Mouse (Mus musculus) forebrain, embryonic 13.5 days (tissue): ENCODE data around the gene Recql. TPM values are rescaled to one million over a fixed set of nuclear protein-coding genes. Genes with fewer than 3 reads are reported as not detected.

Experiments
- ATAC-seq: fragments of 200-750 bp; cut with Nextera tagmentation; 2 replicates; pipeline ENCODE4 v1.8.0; 2017
- H3K27ac ChIP-seq: fragments of 300-500 bp; sonication (generic); 2 replicates; pipeline ENCODE4 v1.5.1; 2015; ENCODE audit warnings: inconsistent platforms, mild to moderate bottlenecking, moderate library complexity
- H3K27me3 ChIP-seq: fragments of 300-500 bp; sonication (generic); 2 replicates; pipeline ENCODE4 v1.6.1; 2015; ENCODE audit warnings: mild to moderate bottlenecking, inconsistent platforms
- H3K36me3 ChIP-seq: fragments of 300-500 bp; sonication (generic); 2 replicates; pipeline ENCODE4 v1.6.1; 2015; ENCODE audit warnings: mild to moderate bottlenecking, inconsistent platforms; ENCODE audit not compliant: poor library complexity, severe bottlenecking
- H3K4me1 ChIP-seq: fragments of 300-500 bp; sonication (generic); 2 replicates; pipeline ENCODE4 v1.6.1; 2015; ENCODE audit warnings: inconsistent platforms
- H3K4me2 ChIP-seq: fragments of 300-500 bp; sonication (generic); 2 replicates; pipeline ENCODE4 v1.6.1; 2015; ENCODE audit warnings: inconsistent platforms, mild to moderate bottlenecking, moderate library complexity
- H3K4me3 ChIP-seq: fragments of 300-500 bp; sonication (generic); 2 replicates; pipeline ENCODE4 v1.5.1; 2015; ENCODE audit warnings: mild to moderate bottlenecking, inconsistent platforms
- H3K9ac ChIP-seq: fragments of 300-500 bp; sonication (generic); 2 replicates; pipeline ENCODE4 v1.6.1; 2015; ENCODE audit warnings: mild to moderate bottlenecking, inconsistent platforms
- H3K9me3 ChIP-seq: fragments of 300-500 bp; sonication (generic); replicated peaks from 2 replicates; pipeline ENCODE4 v1.6.1; 2016; ENCODE audit warnings: inconsistent platforms
- WGBS: fragments of 180-500 bp; shearing (Covaris S2); methylation state at CpG from one replicate; pipeline ENCODE4 v1.1.7; 2015; 5-methylcytosine and 5-hydroxymethylcytosine counted together
- polyA plus RNA-seq: library from polyadenylated mRNA; unstranded; fragments of >200 nt; fragmentation: Nextera tagmentation; extraction: Ambion mirVana; gene quantifications from 2 replicates; pipeline ENCODE4 v1.2.1, GENCODE M21; 2015

Recql gene
- polyA plus RNA-seq, 1 experiment from 2014 or later, result 36.2 TPM

GRCm38 (mm10) chr6:142386285-142387010 is 439 bp downstream of the Recql start:
- peak; percentile 81 for ATAC-seq
- peak overlapping the region; percentile 74 for H3K4me2 ChIP-seq
- H3K4me3 ChIP-seq, result peak overlapping the region; percentile 98
- peak overlapping the region; percentile 71 for H3K9ac ChIP-seq
- 6% methylated on average over 31 of the region's 31 CpGs for WGBS
- H3K27me3 ChIP-seq, result no peaks in the 10 kb centered on the region
- no peaks in the 10 kb centered on the region for H3K9me3 ChIP-seq
- no peaks in the 10 kb centered on the region for H3K36me3 ChIP-seq
- peaks cover 26% of the 10 kb centered on the region for H3K4me1 ChIP-seq
- H3K27ac ChIP-seq, result no peak overlapping the region

- Histone ChIP-seq H3K4me3 (no peak overlapping the region), H3K36me3 (no peaks in the 10 kb centered on the region), H3K9me3 (no peaks in the 10 kb centered on the region), H3K4me1 (peaks cover 26% of the 10 kb centered on the region), H3K27me3 (no peaks in the 10 kb centered on the region), H3K9ac (no peak overlapping the region), H3K4me2 (no peak overlapping the region), H3K27ac (no peak overlapping the region)
- 94% methylated on average over 9 of the region's 9 CpGs for WGBS
- no peak for ATAC-seq
Measured at GRCm38 (mm10) chr6:142384521-142384920, 2.4 kb downstream of the Recql start.

GRCm38 (mm10) chr6:142381615-142382014 is 5.3 kb downstream of the Recql start:
- H3K4me3 ChIP-seq, result no peak overlapping the region
- WGBS, result 93% methylated on average over 7 of the region's 7 CpGs
- peaks cover 5% of the 10 kb centered on the region for H3K36me3 ChIP-seq
- no peaks in the 10 kb centered on the region for H3K27me3 ChIP-seq
- no peak overlapping the region for H3K4me2 ChIP-seq
- H3K9ac ChIP-seq, result no peak overlapping the region
- H3K9me3 ChIP-seq, result no peaks in the 10 kb centered on the region
- H3K4me1 ChIP-seq, result peaks cover 7% of the 10 kb centered on the region
- no peak for ATAC-seq
- H3K27ac ChIP-seq, result no peak overlapping the region

GRCm38 (mm10) chr6:142379961-142380360 is 6.9 kb downstream of the Recql start:
- Histone ChIP-seq H3K9ac (no peak overlapping the region), H3K27ac (no peak overlapping the region), H3K4me1 (no peaks in the 10 kb centered on the region), H3K9me3 (no peaks in the 10 kb centered on the region), H3K4me3 (no peak overlapping the region), H3K4me2 (no peak overlapping the region), H3K36me3 (peaks cover 21% of the 10 kb centered on the region), H3K27me3 (no peaks in the 10 kb centered on the region)
- WGBS, result 95% methylated on average over 6 of the region's 6 CpGs
- no peak for ATAC-seq

GRCm38 (mm10) chr6:142378576-142379330 is 8.1 kb downstream of the Recql start:
- Histone ChIP-seq H3K27ac (no peak overlapping the region), H3K27me3 (no peaks in the 10 kb centered on the region), H3K9me3 (no peaks in the 10 kb centered on the region), H3K4me1 (no peaks in the 10 kb centered on the region), H3K9ac (no peak overlapping the region), H3K4me3 (no peak overlapping the region), H3K4me2 (no peak overlapping the region), H3K36me3 (peaks cover 32% of the 10 kb centered on the region)
- no peak for ATAC-seq
- 90% methylated on average over 8 of the region's 8 CpGs for WGBS

- Histone ChIP-seq H3K4me1 (no peaks in the 10 kb centered on the region), H3K4me2 (no peak overlapping the region), H3K27ac (no peak overlapping the region), H3K4me3 (no peak overlapping the region), H3K36me3 (peaks cover 46% of the 10 kb centered on the region), H3K27me3 (no peaks in the 10 kb centered on the region), H3K9me3 (no peaks in the 10 kb centered on the region), H3K9ac (no peak overlapping the region)
- 80% methylated on average over 1 of the region's 1 CpGs for whole genome bisulfite sequencing
- no peak for ATAC-seq
Measured at GRCm38 (mm10) chr6:142377081-142377480, 9.8 kb downstream of the Recql start.

GRCm38 (mm10) chr6:142369568-142369967 is 17.3 kb downstream of the Recql start:
- H3K27ac ChIP-seq, result no peak overlapping the region
- no peaks in the 10 kb centered on the region for H3K27me3 ChIP-seq
- WGBS, result 96% methylated on average over 3 of the region's 3 CpGs
- H3K9ac ChIP-seq, result no peak overlapping the region
- no peak overlapping the region for H3K4me3 ChIP-seq
- no peaks in the 10 kb centered on the region for H3K4me1 ChIP-seq
- ATAC-seq, result no peak
- H3K4me2 ChIP-seq, result no peak overlapping the region
- H3K36me3 ChIP-seq, result peaks cover 88% of the 10 kb centered on the region
- no peaks in the 10 kb centered on the region for H3K9me3 ChIP-seq

GRCm38 (mm10) chr6:142367565-142367964 is 19.3 kb downstream of the Recql start:
- WGBS, result 98% methylated on average over 3 of the region's 3 CpGs
- no peaks in the 10 kb centered on the region for H3K9me3 ChIP-seq
- no peak for ATAC-seq

GRCm38 (mm10) chr6:142366473-142367018 is 20.3 kb downstream of the Recql start:
- no peak for ATAC-seq
- Histone ChIP-seq H3K9me3 (no peaks in the 10 kb centered on the region), H3K4me3 (no peak overlapping the region), H3K36me3 (peaks cover 88% of the 10 kb centered on the region), H3K9ac (no peak overlapping the region), H3K27ac (no peak overlapping the region), H3K27me3 (no peaks in the 10 kb centered on the region), H3K4me2 (no peak overlapping the region), H3K4me1 (no peaks in the 10 kb centered on the region)
- WGBS, result 92% methylated on average over 10 of the region's 10 CpGs

More at GRCm38 (mm10) chr6:142367565-142367964, 19.3 kb downstream of the Recql start:
- Histone ChIP-seq H3K9ac (no peak overlapping the region), H3K4me3 (no peak overlapping the region), H3K4me2 (no peak overlapping the region), H3K27me3 (no peaks in the 10 kb centered on the region), H3K4me1 (no peaks in the 10 kb centered on the region), H3K27ac (no peak overlapping the region), H3K36me3 (peaks cover 90% of the 10 kb centered on the region)

- WGBS, result 93% methylated on average over 8 of the region's 8 CpGs
- Histone ChIP-seq H3K27me3 (no peaks in the 10 kb centered on the region), H3K4me3 (no peak overlapping the region), H3K4me1 (no peaks in the 10 kb centered on the region), H3K9me3 (no peaks in the 10 kb centered on the region), H3K27ac (no peak overlapping the region), H3K9ac (no peak overlapping the region), H3K36me3 (peaks cover 89% of the 10 kb centered on the region), H3K4me2 (no peak overlapping the region)
- no peak for ATAC-seq
Measured at GRCm38 (mm10) chr6:142365742-142366472, 21.0 kb downstream of the Recql start.

GRCm38 (mm10) chr6:142363019-142363576 is 23.8 kb downstream of the Recql start:
- Histone ChIP-seq H3K27me3 (no peaks in the 10 kb centered on the region), H3K36me3 (peaks cover 91% of the 10 kb centered on the region), H3K4me2 (no peak overlapping the region), H3K9me3 (no peaks in the 10 kb centered on the region), H3K9ac (no peak overlapping the region), H3K27ac (no peak overlapping the region), H3K4me3 (no peak overlapping the region), H3K4me1 (no peaks in the 10 kb centered on the region)
- peak; percentile 41; the same call in 1 of the 2 replicates for ATAC-seq
- WGBS, result 76% methylated on average over 9 of the region's 9 CpGs
